ENCODE assay signal across 12 mouse cellular contexts in the genomic region with DNA sequence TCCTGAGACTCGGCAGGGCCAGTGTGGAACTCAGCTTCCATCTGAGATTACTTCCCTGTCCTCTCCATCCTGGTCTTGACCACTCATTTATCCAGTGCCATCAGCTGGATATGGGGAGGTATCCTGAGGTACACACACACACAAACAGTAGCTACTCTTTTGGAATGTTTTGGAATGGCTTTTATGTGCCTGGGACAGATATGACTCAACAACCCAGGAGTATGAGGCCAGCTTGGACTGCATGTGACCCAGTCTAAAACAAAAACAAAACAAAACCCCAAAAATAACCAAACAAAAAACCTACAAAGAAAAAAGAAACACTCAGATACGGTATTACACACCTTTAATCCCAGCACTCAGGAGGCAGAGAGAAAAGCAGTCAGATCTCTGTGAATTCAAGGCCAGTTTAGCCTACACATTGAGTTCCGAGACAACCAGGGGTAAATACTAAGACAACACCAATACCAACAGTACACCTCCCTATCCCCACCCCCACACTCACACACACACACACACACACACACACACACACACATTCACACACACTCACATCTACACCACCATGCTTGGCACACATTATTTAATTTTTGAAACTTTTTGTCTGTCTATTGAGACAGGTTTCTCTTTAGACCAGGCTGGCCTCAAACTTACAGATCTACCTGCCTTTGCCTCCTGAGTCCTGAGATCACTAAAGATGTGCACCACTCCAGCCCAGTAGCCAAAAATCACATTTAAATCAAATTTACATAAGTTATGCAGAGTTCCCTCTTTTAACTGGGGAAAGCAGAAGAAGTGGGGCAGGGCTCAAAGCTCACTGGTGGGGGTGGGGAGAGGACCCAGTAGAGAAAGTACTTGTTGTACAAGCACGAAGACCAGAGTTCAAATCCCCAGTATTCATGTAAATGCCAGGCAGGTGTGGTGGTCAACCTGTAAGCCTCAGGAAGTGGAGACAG. TPM values are rescaled to one million over a fixed set of nuclear protein-coding genes. Genes with fewer than 3 reads are reported as not detected.
DNase-seq lines count a peak whose midpoint lies in the region; ATAC-seq and TF ChIP-seq lines count a peak whose summit lies in the region.
"Had no signal": no experiment of that assay in that cellular context is flagged by ENCODE, and none has a peak within 500 bp of the region (broad histone marks: within the 10 kb centered on the region; RNA-seq: fewer than 3 reads in every experiment).

No protein-coding gene starts in this region.

- TF ChIP-seq CTCF in layer of hippocampus, adult 2 months (conservative IDR thresholded peaks at IDR 0.05) = no peak

- no peak for ATAC-seq in heart, embryonic 16.5 days (replicated peaks; ENCODE audit: extremely low read depth, insufficient read depth, low FRiP score)
- ATAC-seq in liver, embryonic 13.5 days (ENCODE audit: low read depth) = no peak
- ATAC-seq: forebrain, embryonic 13.5 days had no signal

- H3K36me3 ChIP-seq in heart, embryonic 16.5 days (ENCODE audit: control insufficient read depth, insufficient read depth) = no peaks in the 10 kb centered on the region
- H3K36me3 ChIP-seq in liver, embryonic 13.5 days = no peaks in the 10 kb centered on the region

- no peaks in the 10 kb centered on the region for H3K27me3 ChIP-seq in heart, embryonic 16.5 days (ENCODE audit: control insufficient read depth, insufficient read depth, low read length)
- peaks cover 3% of the 10 kb centered on the region; the same call in 1 of the 2 replicates for H3K27me3 ChIP-seq in liver, embryonic 13.5 days
- H3K27me3 ChIP-seq: forebrain, embryonic 13.5 days had no signal

- H3K4me1 ChIP-seq in heart, embryonic 16.5 days (ENCODE audit: control insufficient read depth, insufficient read depth, low read length) = peaks cover 12% of the 10 kb centered on the region
- H3K4me1 ChIP-seq in liver, embryonic 13.5 days (replicated peaks) = peaks cover 15% of the 10 kb centered on the region
- H3K4me1 ChIP-seq: forebrain, embryonic 13.5 days had no signal

- WGBS in heart, embryonic 16.5 days = 54% methylated on average over 4 of the region's 4 CpGs
- WGBS in liver, embryonic 13.5 days (ENCODE audit: insufficient replicate concordance) = 43% methylated on average over 4 of the region's 4 CpGs

- 0 out of 2 replicates have a peak overlapping the region, but pooled peaks have one; percentile 29 for H3K9ac ChIP-seq in heart, embryonic 16.5 days (ENCODE audit: low read length)
- H3K9ac ChIP-seq in liver, embryonic 13.5 days = no peak overlapping the region
- H3K9ac ChIP-seq: forebrain, embryonic 13.5 days had no signal

- H3K4me3 ChIP-seq in heart, embryonic 16.5 days (ENCODE audit: low read length) = no peak overlapping the region
- no peak overlapping the region for H3K4me3 ChIP-seq in liver, embryonic 13.5 days (replicated peaks)
- no peak overlapping the region for H3K4me3 ChIP-seq in layer of hippocampus, adult 2 months
- H3K4me3 ChIP-seq: forebrain, embryonic 13.5 days had no signal

- no peaks in the 10 kb centered on the region for H3K9me3 ChIP-seq in heart, embryonic 16.5 days (replicated peaks; ENCODE audit: control insufficient read depth, low read length)
- no peaks in the 10 kb centered on the region for H3K9me3 ChIP-seq in liver, embryonic 13.5 days (replicated peaks)
- H3K9me3 ChIP-seq: forebrain, embryonic 13.5 days had no signal

- no peak for DNase-seq in heart, adult 11 months
- DNase-seq in 416B (ENCODE audit: low read depth) (peak; percentile 61), NIH3T3 (ENCODE audit: low read depth) (peak; percentile 27)
- DNase-seq in liver, embryonic 13.5 days = no peak
- no peak for DNase-seq in embryo, embryonic 9.5 days (ENCODE audit: extremely low spot score)
- no peak for DNase-seq in layer of hippocampus, adult 2 months (ENCODE audit: low spot score in 2 of 2)
- no peak for DNase-seq in right cerebral cortex, postnatal 25 days
- DNase-seq: cerebellum, adult 11-12 months had no signal

- peak overlapping the region; percentile 32 for H3K27ac ChIP-seq in heart, embryonic 16.5 days (ENCODE audit: low read length)
- H3K27ac ChIP-seq in liver, embryonic 13.5 days = no peak overlapping the region
- no peak overlapping the region for H3K27ac ChIP-seq in layer of hippocampus, adult 2 months
- H3K27ac ChIP-seq: forebrain, embryonic 13.5 days had no signal

- H3K4me2 ChIP-seq in heart, embryonic 16.5 days (ENCODE audit: low read depth, low read length) = peak overlapping the region; percentile 47
- H3K4me2 ChIP-seq in liver, embryonic 13.5 days = peak overlapping the region; percentile 38; the same call in 1 of the 2 replicates

RNA-seq across cellular contexts. Expression of a gene that starts 13.8 kb away (rescaled TPM):
- polyA plus RNA-seq in heart, embryonic 16.5 days (2015; fragmentation: Nextera tagmentation; extraction: Ambion mirVana) = 26.1 and 30.0 TPM in 2 replicates
- 18.4 and 21.5 TPM in 2 replicates for polyA plus RNA-seq in liver, embryonic 13.5 days (2015; fragmentation: Nextera tagmentation; extraction: Ambion mirVana)
- total RNA-seq in layer of hippocampus, adult 2 months (2021) = 10 to 100 TPM; 31.0 to 32.2 TPM

RNA-seq across cellular contexts. Expression of a gene that starts 15.7 kb away (rescaled TPM):
- polyA plus RNA-seq in heart, embryonic 16.5 days (2015; fragmentation: Nextera tagmentation; extraction: Ambion mirVana) = 3.4 TPM in 1 of 2 replicates, not detected in the other
- polyA plus RNA-seq in liver, embryonic 13.5 days (2015; fragmentation: Nextera tagmentation; extraction: Ambion mirVana) = not detected in 2 replicates
- total RNA-seq in layer of hippocampus, adult 2 months (2021) = 10 to 100 TPM; 20.4 to 24.6 TPM
- polyA plus RNA-seq: limb, embryonic 11.5 days had no signal

RNA-seq across cellular contexts. Expression of a gene that starts 35.0 kb away (rescaled TPM):
- 81.8 and 84.6 TPM in 2 replicates for polyA plus RNA-seq in heart, embryonic 16.5 days (2015; fragmentation: Nextera tagmentation; extraction: Ambion mirVana)
- 138 and 152 TPM in 2 replicates for polyA plus RNA-seq in liver, embryonic 13.5 days (2015; fragmentation: Nextera tagmentation; extraction: Ambion mirVana)
- 10 to 100 TPM; 85.7 to 94.3 TPM for total RNA-seq in layer of hippocampus, adult 2 months (2021)

RNA-seq across cellular contexts. Expression of a gene that starts 44.1 kb away (rescaled TPM):
- 35.3 and 35.7 TPM in 2 replicates for polyA plus RNA-seq in heart, embryonic 16.5 days (2015; fragmentation: Nextera tagmentation; extraction: Ambion mirVana)
- polyA plus RNA-seq in liver, embryonic 13.5 days (2015; fragmentation: Nextera tagmentation; extraction: Ambion mirVana) = 39.6 and 41.9 TPM in 2 replicates
- 10 to 100 TPM; 32.5 to 37.0 TPM for total RNA-seq in layer of hippocampus, adult 2 months (2021)

RNA-seq across cellular contexts. Expression of a gene that starts 46.5 kb away (rescaled TPM):
- 1.3 and 1.5 TPM in 2 replicates for polyA plus RNA-seq in heart, embryonic 16.5 days (2015; fragmentation: Nextera tagmentation; extraction: Ambion mirVana)
- polyA plus RNA-seq in liver, embryonic 13.5 days (2015; fragmentation: Nextera tagmentation; extraction: Ambion mirVana) = 0.44 and 0.58 TPM in 2 replicates
- 100 to 1,000 TPM; 109 to 115 TPM for total RNA-seq in layer of hippocampus, adult 2 months (2021)
- polyA plus RNA-seq: inflammation-experienced regulatory T-cells, adult 6 months had no signal

Comparison
In these comparisons a context has a peak if more than half of its experiments do, and no peak if none do; other contexts are left out.
1. DNase-seq: peak in 416B (single experiment) and NIH3T3 (single experiment); none in heart, adult 11 months (single experiment), liver, embryonic 13.5 days (single experiment), embryo, embryonic 9.5 days (single experiment), layer of hippocampus, adult 2 months (0 of 2) and right cerebral cortex, postnatal 25 days (single experiment).